Mouse (Mus musculus): ENCODE results near the gene Cfp. TPM values are rescaled to one million over a fixed set of nuclear protein-coding genes. Genes with fewer than 3 reads are reported as not detected.
A peak's percentile ranks its signal among the peaks of the same experiment; 100 is the strongest.

The Cfp gene
- polyA plus RNA-seq (2012; ENCODE audit: insufficient read depth, low replicate concordance) = 28.5 and 153 TPM in 2 replicates

- Histone ChIP-seq H3K4me3 (replicated peaks) (peak within 1 kb of the TSS; percentile 50), H3K27me3 (replicated peaks) (peaks cover 25% of the 10 kb centered on the region), H3K9me3 (no peaks in the 10 kb centered on the region), H3K4me1 (peaks cover 18% of the 10 kb centered on the region), H3K36me3 (replicated peaks; ENCODE audit: low read length) (peaks cover 66% of the 10 kb centered on the region)
- TF ChIP-seq GATA1 (IDR thresholded peaks at IDR 0.05; ENCODE audit: borderline replicate concordance, low read length) = no peak
- no peak for TF ChIP-seq FLI1 (IDR thresholded peaks at IDR 0.05; ENCODE audit: low read length)
Measured at GRCm38 (mm10) chrX:20931364-20931763, at the start of gene Cfp. Gene Cfp, minus strand, starts transcription at chrX:20931555.

- H3K27me3 ChIP-seq (replicated peaks) = no peaks in the 10 kb centered on the region
- peaks cover 23% of the 10 kb centered on the region for H3K36me3 ChIP-seq (replicated peaks; ENCODE audit: low read length)
- no peak overlapping the region for H3K4me3 ChIP-seq (replicated peaks)
- no peaks in the 10 kb centered on the region for H3K9me3 ChIP-seq
- no peak for TF ChIP-seq GATA1 (IDR thresholded peaks at IDR 0.05; ENCODE audit: borderline replicate concordance, low read length)
- TF ChIP-seq FLI1 (IDR thresholded peaks at IDR 0.05; ENCODE audit: low read length) = no peak
- H3K4me1 ChIP-seq = no peaks in the 10 kb centered on the region
Measured at GRCm38 (mm10) chrX:20980901-20981300, 49.5 kb upstream of the Cfp start.

DNA sequence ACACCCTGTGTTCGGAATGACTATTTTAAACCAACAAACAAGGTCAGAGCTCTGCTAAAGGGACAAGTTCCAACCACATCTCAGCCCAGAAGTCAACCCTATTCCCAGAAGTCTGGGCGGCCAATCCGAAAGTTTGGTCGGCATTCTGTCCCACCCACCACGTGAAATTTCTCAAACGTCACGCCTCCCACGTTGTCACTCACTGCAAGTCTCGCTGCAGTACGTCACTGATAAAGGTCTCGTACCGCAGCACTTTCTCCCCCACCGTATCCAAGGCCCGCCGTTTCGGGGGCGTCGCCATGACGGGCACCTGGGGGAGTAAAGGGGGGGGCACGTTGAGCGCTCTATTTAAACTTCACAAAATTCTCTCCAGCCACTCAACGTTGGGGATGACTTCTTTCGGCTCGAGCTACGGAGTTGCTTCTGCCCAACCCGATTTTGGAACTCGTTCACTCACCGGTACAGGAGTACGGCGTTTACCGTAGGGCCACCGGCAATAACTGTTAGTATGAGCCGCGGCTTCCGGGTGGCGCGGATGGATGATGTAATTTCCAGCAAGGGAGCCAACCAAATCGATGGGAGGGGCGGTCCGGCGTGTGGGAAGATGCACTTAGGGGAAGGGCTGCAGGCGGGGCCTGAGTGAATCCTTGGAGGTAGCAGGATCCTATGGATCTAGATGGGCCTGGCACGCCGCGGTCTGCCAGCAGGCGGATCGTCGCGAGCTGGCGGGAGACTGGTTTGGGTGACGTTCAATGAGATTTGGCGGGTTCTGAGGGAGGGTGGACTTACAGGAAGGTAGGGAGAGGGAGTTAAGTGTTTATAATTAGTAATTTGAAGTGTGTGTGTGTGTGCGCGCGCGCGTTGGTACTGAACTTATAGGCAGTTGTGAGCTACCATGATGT lies 30.4 kb upstream of the Cfp start, which contains the start of gene Uxt:
Uxt (minus strand) TSS at position 541 of the 902 bp plus-strand sequence.
- no peaks in the 10 kb centered on the region for H3K27me3 ChIP-seq (replicated peaks)
- peaks cover 35% of the 10 kb centered on the region for H3K36me3 ChIP-seq (replicated peaks; ENCODE audit: low read length)
- peaks cover 3% of the 10 kb centered on the region; the same call in 1 of the 2 replicates for H3K4me1 ChIP-seq
- TF ChIP-seq GATA1 (IDR thresholded peaks at IDR 0.05; ENCODE audit: borderline replicate concordance, low read length) (no peak), FLI1 (IDR thresholded peaks at IDR 0.05; ENCODE audit: low read length) (no peak)
- peak within 1 kb of the TSS; percentile 92 for H3K4me3 ChIP-seq (replicated peaks)
- H3K9me3 ChIP-seq = no peaks in the 10 kb centered on the region

DNA sequence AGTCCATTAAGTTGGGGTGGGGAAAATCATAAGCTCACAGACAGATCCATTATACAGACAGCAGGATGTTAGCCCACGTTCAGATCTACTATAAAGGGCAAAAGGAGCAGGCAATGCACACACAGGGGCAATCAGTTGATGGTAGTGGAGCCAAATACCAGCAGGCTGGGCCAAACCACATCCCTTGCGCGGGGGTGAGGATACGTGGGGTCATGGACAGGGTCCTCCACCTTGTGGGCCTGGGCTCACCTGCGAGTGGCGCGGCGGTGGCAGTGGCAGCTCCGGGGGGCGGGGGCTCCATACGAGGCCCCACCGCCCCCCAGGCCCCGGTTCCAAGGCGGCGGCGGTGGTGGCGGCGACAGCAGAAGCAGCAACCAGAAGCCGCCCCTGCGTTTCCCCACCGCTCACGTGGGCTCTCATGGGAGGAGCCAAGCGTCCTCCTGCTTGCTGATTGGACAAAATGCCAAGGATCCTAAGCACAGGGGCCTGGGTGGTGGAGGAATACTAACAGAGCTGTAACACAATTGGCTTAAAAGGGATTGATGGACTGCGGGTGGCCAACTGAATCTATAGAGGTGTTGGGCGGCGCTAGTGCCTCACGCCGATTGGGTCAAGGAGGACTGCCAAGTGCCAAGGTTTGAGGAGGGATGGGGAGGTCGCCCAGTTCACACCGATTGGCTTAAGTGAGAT lies 19.0 kb upstream of the Cfp start, which contains the start of gene Elk1:
Elk1 (minus strand) TSS at position 418 of the 690 bp plus-strand sequence.
- Histone ChIP-seq H3K4me3 (replicated peaks) (peak within 1 kb of the TSS; percentile 96), H3K36me3 (replicated peaks; ENCODE audit: low read length) (peaks cover 26% of the 10 kb centered on the region), H3K4me1 (peaks cover 24% of the 10 kb centered on the region), H3K9me3 (no peaks in the 10 kb centered on the region), H3K27me3 (replicated peaks) (peaks cover 1% of the 10 kb centered on the region)
- TF ChIP-seq FLI1 (IDR thresholded peaks at IDR 0.05; ENCODE audit: low read length) = no peak
- TF ChIP-seq GATA1 (IDR thresholded peaks at IDR 0.05; ENCODE audit: borderline replicate concordance, low read length) = no peak

DNA sequence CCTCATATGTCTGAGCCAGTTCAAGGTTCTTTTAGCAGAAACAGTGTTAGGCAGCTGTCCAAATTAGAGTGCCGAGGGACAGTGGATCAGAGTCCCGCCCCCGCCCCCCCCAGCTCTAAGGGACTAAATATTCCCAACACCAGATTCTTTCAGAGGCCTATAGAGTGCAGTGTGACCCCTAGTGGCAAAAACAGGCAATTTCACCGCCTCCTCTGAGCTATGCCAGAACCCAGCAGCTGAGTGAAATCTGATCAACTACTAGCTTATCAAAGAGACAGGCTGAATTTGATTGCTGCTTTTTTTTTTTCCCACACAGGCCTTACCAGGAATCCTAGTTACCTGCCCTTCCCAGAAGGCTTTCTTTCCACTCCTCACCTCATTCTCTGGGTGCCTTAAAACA lies 14.7 kb upstream of the Cfp start:
- TF ChIP-seq FLI1 (IDR thresholded peaks at IDR 0.05; ENCODE audit: low read length) (no peak), GATA1 (IDR thresholded peaks at IDR 0.05; ENCODE audit: borderline replicate concordance, low read length) (no peak)
- H3K27me3 ChIP-seq (replicated peaks) = peaks cover 1% of the 10 kb centered on the region
- peaks cover 28% of the 10 kb centered on the region for H3K4me1 ChIP-seq
- H3K9me3 ChIP-seq = no peaks in the 10 kb centered on the region
- H3K36me3 ChIP-seq (replicated peaks; ENCODE audit: low read length) = peaks cover 13% of the 10 kb centered on the region
- H3K4me3 ChIP-seq (replicated peaks) = no peak overlapping the region

DNA sequence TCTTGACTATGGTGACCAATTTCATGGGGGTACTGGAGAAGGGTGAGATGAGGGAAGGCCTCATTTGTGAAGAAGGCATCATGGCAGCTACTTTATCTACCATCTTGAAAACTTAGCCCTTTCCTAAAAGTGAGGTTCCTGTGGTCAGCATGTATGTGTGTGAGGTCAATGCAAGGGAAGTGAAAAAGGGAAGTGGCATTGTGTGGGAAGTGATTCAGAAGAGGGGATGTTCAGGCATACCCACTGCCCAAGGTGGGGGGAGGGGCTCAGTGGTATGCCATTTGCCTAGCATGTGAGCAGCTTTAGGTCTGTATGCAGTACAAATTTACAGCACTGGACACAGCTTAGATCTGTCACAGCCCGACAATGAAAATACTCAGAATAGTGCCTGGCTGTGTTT lies 608 bp upstream of the Cfp start:
- no peak for TF ChIP-seq FLI1 (IDR thresholded peaks at IDR 0.05; ENCODE audit: low read length)
- no peak for TF ChIP-seq GATA1 (IDR thresholded peaks at IDR 0.05; ENCODE audit: borderline replicate concordance, low read length)
- Histone ChIP-seq H3K27me3 (replicated peaks) (peaks cover 24% of the 10 kb centered on the region), H3K4me1 (peaks cover 18% of the 10 kb centered on the region), H3K9me3 (no peaks in the 10 kb centered on the region), H3K4me3 (replicated peaks) (no peak overlapping the region), H3K36me3 (replicated peaks; ENCODE audit: low read length) (peaks cover 66% of the 10 kb centered on the region)

GRCm38 (mm10) chrX:20929859-20930258 lies 1.5 kb downstream of the Cfp start:
- no peak overlapping the region for H3K4me3 ChIP-seq (replicated peaks)
- TF ChIP-seq GATA1 (IDR thresholded peaks at IDR 0.05; ENCODE audit: borderline replicate concordance, low read length) (no peak), FLI1 (IDR thresholded peaks at IDR 0.05; ENCODE audit: low read length) (no peak)
- peaks cover 64% of the 10 kb centered on the region for H3K36me3 ChIP-seq (replicated peaks; ENCODE audit: low read length)
- H3K27me3 ChIP-seq (replicated peaks) = peaks cover 23% of the 10 kb centered on the region
- H3K4me1 ChIP-seq = peaks cover 18% of the 10 kb centered on the region
- no peaks in the 10 kb centered on the region for H3K9me3 ChIP-seq

DNA sequence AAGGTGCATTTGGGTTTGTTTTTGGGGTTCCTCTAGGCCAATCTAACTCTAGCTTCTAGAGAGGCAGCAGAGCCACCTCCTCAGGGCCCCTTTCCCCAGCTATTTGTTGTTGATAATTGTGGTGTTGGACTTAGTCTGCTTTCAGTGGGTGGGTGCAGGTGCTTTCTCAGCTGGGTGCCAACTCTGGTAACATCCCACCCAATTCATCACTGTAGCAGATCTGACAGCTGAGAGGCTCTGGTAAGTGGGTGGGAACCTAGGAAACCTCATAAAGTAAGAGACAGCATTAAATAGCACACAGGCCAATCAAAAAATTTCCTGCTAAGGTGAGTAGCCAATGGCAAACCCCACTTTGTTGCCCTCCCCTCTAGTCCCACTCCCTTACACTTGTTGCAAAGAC lies 6.4 kb downstream of the Cfp start:
- TF ChIP-seq GATA1 (IDR thresholded peaks at IDR 0.05; ENCODE audit: borderline replicate concordance, low read length) = no peak
- no peak for TF ChIP-seq FLI1 (IDR thresholded peaks at IDR 0.05; ENCODE audit: low read length)
- peaks cover 45% of the 10 kb centered on the region for H3K36me3 ChIP-seq (replicated peaks; ENCODE audit: low read length)
- peaks cover 7% of the 10 kb centered on the region; the same call in 1 of the 2 replicates for H3K9me3 ChIP-seq
- peaks cover 13% of the 10 kb centered on the region for H3K4me1 ChIP-seq
- H3K4me3 ChIP-seq (replicated peaks) = no peak overlapping the region
- peaks cover 32% of the 10 kb centered on the region for H3K27me3 ChIP-seq (replicated peaks)

GRCm38 (mm10) chrX:20923506-20923905 lies 7.8 kb downstream of the Cfp start:
- no peak for TF ChIP-seq GATA1 (IDR thresholded peaks at IDR 0.05; ENCODE audit: borderline replicate concordance, low read length)
- TF ChIP-seq FLI1 (IDR thresholded peaks at IDR 0.05; ENCODE audit: low read length) = no peak
- Histone ChIP-seq H3K9me3 (peaks cover 7% of the 10 kb centered on the region; the same call in 1 of the 2 replicates), H3K27me3 (replicated peaks) (peaks cover 44% of the 10 kb centered on the region), H3K4me1 (peaks cover 13% of the 10 kb centered on the region), H3K4me3 (replicated peaks) (no peak overlapping the region), H3K36me3 (replicated peaks; ENCODE audit: low read length) (peaks cover 36% of the 10 kb centered on the region)
